Mouse (Mus musculus) kidney, adult 2 months (tissue): ENCODE results near the gene Hectd4.

Experiments
- CTCF ChIP-seq: fragments of 200-500 bp; conservative IDR thresholded peaks from 2 replicates; pipeline ENCODE4 v1.5.1; 2011; ENCODE audit warnings: low read depth, mild to moderate bottlenecking, control low read depth, low read length, moderate library complexity, mixed read lengths; ENCODE audit not compliant: insufficient read depth, insufficient read length
- POLR2A ChIP-seq: fragments of 200-500 bp; IDR thresholded peaks from one replicate; pipeline ENCODE4 v1.6.1; 2011; ENCODE audit warnings: low read depth, low read length, control low read depth

GRCm38 (mm10) chr5:121190210-121190835 is 29.7 kb upstream of the Hectd4 start:
- TF ChIP-seq CTCF (no peak), POLR2A (no peak)
